Mouse (Mus musculus): ENCODE measurements around the gene Epb41l1. TPM values are rescaled to one million over a fixed set of nuclear protein-coding genes. Genes with fewer than 3 reads are reported as not detected.

Epb41l1 gene
- 35.5 and 43.5 TPM in 2 replicates for polyA plus RNA-seq (2012; rRNA removed)

DNA sequence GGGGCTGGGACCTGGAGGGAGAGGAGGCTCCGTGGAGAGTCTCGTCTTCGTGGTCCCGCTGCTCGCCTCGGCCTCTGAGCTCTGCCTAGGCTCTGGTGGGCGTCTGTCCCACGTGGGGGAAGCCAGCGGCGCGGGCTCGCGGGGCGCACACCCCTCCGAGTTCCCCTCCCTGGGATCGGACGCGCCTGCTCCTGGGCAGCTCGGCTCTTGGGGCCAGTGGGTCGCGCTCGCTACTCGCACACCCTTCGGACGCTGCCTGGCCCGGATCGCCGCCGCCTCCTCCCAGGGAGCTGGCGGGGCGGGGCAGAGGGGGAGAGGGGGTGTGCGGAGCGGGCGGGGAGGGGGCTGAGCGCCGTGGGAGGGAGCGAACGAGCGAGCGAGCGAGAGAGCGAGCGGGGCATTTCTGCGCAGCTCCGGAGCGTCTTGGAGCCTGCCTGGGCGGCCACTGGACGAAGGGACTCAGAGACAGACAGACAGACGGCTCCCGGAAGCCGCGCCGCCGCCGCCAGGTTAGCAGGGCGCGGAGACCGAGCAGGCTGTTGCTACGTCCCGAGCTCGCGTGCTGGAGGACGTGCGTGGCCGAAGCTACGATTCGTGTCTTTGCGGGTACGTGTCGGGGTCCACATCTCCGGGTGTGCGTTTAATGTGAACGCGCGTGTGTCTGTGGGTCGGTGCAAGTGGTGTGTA, at the start of gene Epb41l1:
Gene Epb41l1 (plus strand): TSS at position 216 of the 687 bp plus-strand sequence.

DNA sequence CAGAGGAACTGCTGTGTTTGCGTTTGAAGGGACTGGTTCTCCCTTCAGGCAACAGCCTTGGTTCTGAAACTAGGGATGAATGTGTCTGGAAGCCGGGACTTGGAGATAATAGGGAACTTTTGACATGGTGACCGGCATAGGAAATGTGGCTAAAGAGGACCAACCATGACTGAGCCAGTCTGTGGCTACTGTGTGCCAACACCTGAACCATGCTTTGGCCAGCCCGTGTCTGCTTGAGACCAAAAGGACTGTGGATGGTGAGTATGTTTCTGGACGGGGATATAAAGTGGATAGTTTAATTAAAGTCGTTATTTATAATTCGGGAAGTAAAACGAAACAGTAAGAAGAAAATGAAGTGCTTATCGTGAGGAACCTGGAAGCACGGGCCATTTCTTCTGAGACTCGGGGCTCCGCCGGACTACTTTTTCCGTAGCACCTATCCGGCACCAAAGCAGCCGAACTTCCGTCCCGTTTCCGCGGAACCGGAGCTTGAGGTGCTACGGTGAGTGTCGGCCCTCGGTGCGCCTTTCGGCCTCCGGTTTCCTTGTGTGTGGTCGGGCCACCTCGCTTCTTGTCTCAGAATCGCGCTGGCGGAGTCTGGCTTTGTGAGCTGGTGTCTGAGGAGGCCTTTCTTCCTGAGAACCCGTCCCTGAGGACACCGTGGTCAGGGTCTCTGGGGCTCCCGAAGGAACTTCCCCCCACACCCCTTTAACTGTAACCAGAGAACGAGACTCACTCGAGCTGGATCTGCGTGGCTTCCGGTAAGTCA, 126.6 kb downstream of the Epb41l1 start, which contains the start of gene Aar2:
Gene Aar2 (plus strand): TSS at position 462 of the 769 bp plus-strand sequence.

Other genes with a start within 250 kb of the Epb41l1 start
- gene Rbm39, start 240.7 kb upstream of the Epb41l1 start, polyA plus RNA-seq (2012; rRNA removed): 47.0 and 63.0 TPM in 2 replicates
- gene Phf20, start 224.4 kb upstream of the Epb41l1 start, polyA plus RNA-seq (2012; rRNA removed): 11.8 and 12.1 TPM in 2 replicates
- gene Cnbd2, start 108.6 kb upstream of the Epb41l1 start, polyA plus RNA-seq (2012; rRNA removed): 0.95 and 1.4 TPM in 2 replicates
- 303 and 402 TPM in 2 replicates for gene Scand1, start 108.2 kb upstream of the Epb41l1 start, polyA plus RNA-seq (2012; rRNA removed)
- gene Aar2, start 126.7 kb downstream of the Epb41l1 start, polyA plus RNA-seq (2012; rRNA removed): 26.8 and 37.5 TPM in 2 replicates
- gene Dlgap4, start 192.8 kb downstream of the Epb41l1 start, polyA plus RNA-seq (2012; rRNA removed): 80.1 and 102 TPM in 2 replicates